Mouse (Mus musculus): ENCODE measurements around the gene Mapk8.

The Mapk8 gene

DNA sequence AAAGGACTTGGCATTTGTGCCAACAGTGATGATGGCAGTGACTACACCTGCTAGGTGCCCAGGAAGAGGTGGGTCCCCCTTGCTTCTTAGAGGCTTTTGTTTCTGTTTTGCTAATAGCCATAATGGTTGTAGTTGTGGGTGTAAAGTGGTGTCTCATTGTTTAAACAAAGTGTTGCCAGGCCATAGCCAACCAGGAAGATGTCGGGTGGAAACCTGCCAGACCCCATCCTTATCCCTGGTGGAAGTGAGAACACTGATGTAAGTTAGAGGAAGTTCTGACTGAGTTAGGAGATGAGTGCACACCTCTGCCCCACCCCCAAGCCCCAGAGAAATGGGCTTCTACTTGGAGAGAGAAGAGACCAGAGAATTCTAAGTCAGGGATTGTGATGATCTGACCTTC is 98.8 kb downstream of the Mapk8 start:
- DNase-seq (ENCODE audit: low read depth, low spot score) = no peak

DNA sequence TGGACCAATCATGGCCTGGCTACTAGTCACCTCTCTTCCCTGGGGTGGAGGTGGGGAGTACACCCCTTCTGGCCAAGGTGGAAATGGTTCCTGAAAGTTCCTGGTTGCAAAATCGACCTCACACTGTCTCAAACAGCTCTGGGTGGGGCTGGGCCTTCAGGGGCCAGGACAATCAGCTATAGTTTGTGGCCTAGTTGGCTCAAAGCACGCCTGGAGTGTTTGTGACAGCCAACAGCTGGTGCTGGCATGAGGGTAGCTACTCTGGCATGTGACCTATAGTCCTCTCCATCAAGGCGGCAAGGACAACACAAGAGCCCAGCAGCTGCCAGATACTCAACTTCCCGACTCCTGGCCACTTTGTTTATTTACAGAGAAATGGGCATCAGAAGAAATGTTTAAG is 99.2 kb downstream of the Mapk8 start:
- DNase-seq (ENCODE audit: low read depth, low spot score) = no peak

- no peak for DNase-seq (ENCODE audit: low read depth, low spot score)
Measured at GRCm38 (mm10) chr14:33346546-33346945, 100.4 kb downstream of the Mapk8 start.

- no peak for DNase-seq (ENCODE audit: low read depth, low spot score)
Measured at GRCm38 (mm10) chr14:33343131-33343725, 103.7 kb downstream of the Mapk8 start.

DNA sequence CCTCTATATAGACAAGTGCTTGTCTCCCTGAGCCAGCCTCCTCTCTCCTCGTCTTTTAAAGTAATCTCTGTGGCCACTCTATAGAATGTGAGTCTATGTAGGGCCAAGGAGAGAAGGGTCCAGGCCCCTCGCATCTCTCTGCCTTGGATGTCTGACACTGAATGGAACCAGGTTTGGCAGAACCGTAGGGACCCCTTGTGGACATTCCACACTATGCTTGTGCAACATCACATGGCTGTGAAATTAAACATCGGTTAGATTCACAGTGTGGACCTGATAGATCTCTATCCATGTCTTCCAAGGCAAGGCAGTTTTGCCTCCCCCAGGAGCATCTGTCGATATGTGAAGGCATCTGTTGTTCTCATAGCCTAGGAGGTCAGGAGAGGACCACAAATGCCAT is 108.3 kb downstream of the Mapk8 start:
- no peak for DNase-seq (ENCODE audit: low read depth, low spot score)

GRCm38 (mm10) chr14:33335733-33336132 is 111.2 kb downstream of the Mapk8 start:
- no peak for DNase-seq (ENCODE audit: low read depth, low spot score)

DNA sequence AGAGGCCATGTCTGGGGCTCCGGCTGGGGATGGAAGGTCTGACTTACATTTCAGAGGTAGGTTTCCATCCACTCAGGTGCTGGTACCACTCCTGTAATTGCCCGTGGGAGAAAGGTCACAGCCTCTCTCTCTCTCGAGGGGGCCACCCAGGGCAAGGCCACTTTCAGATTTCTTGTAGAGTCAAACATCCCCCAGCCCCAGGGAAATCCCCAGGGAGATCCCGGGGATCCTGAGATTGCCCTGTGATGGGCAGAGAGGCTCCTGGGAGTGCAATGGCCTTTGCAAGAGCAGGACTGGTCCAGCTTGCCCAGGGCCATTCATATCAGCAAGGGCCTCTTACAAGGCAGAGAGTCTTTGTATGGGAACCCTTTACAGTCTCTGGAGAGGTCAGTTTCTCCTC is 112.6 kb downstream of the Mapk8 start:
- DNase-seq (ENCODE audit: low read depth, low spot score) = no peak

- DNase-seq (ENCODE audit: low read depth, low spot score) = no peak
Measured at GRCm38 (mm10) chr14:33333833-33334232, 113.1 kb downstream of the Mapk8 start.

- DNase-seq (ENCODE audit: low read depth, low spot score) = no peak
Measured at GRCm38 (mm10) chr14:33331627-33332026, 115.3 kb downstream of the Mapk8 start.

- DNase-seq (ENCODE audit: low read depth, low spot score) = no peak
Measured at GRCm38 (mm10) chr14:33330986-33331385, 116.0 kb downstream of the Mapk8 start.

- DNase-seq (ENCODE audit: low read depth, low spot score) = no peak
Measured at GRCm38 (mm10) chr14:33329297-33329805, 117.6 kb downstream of the Mapk8 start.

- DNase-seq (ENCODE audit: low read depth, low spot score) = no peak
Measured at GRCm38 (mm10) chr14:33328369-33328768, 118.6 kb downstream of the Mapk8 start.
